Mouse (Mus musculus) kidney, postnatal 0 days (tissue): ENCODE measurements around the gene Neo1. TPM values are rescaled to one million over a fixed set of nuclear protein-coding genes. Genes with fewer than 3 reads are reported as not detected.

Experiments
- ATAC-seq: fragments of 200-750 bp; cut with Nextera tagmentation; replicated peaks from 2 replicates; pipeline ENCODE4 v1.8.0; 2017; ENCODE audit warnings: low read depth, moderate number of reproducible peaks, moderate TSS enrichment, moderate library complexity; ENCODE audit not compliant: low FRiP score
- DNase-seq: peaks from one replicate; pipeline ENCODE4 v3.0.0-alpha.2; 2016; ENCODE audit warnings: low spot score
- H3K27ac ChIP-seq: fragments of 300-500 bp; sonication (generic); 2 replicates; pipeline ENCODE4 v1.5.1; 2014; ENCODE audit warnings: mild to moderate bottlenecking
- H3K27me3 ChIP-seq: fragments of 300-500 bp; sonication (generic); 2 replicates; pipeline ENCODE4 v1.6.1; 2014; ENCODE audit warnings: low read length, mixed read lengths; ENCODE audit not compliant: insufficient read depth
- H3K36me3 ChIP-seq: fragments of 300-500 bp; sonication (generic); 2 replicates; pipeline ENCODE4 v1.6.1; 2014; ENCODE audit warnings: low read length, mixed read lengths; ENCODE audit not compliant: insufficient read depth
- H3K4me1 ChIP-seq: fragments of 300-500 bp; sonication (generic); replicated peaks from 2 replicates; pipeline ENCODE4 v1.6.1; 2014; ENCODE audit warnings: antibody characterized with exemption, low read length, mixed read lengths; ENCODE audit not compliant: insufficient read depth
- H3K4me2 ChIP-seq: fragments of 300-500 bp; sonication (generic); 2 replicates; pipeline ENCODE4 v1.6.1; 2014; ENCODE audit warnings: mild to moderate bottlenecking, low read length, moderate library complexity, mixed read lengths
- H3K4me3 ChIP-seq: fragments of 300-500 bp; sonication (generic); replicated peaks from 2 replicates; pipeline ENCODE4 v1.5.1; 2014; ENCODE audit warnings: low read depth, low read length
- H3K9ac ChIP-seq: fragments of 300-500 bp; sonication (generic); 2 replicates; pipeline ENCODE4 v1.6.1; 2014; ENCODE audit warnings: low read depth, low read length
- H3K9me3 ChIP-seq: fragments of 300-500 bp; sonication (generic); replicated peaks from 2 replicates; pipeline ENCODE4 v1.6.1; 2016; ENCODE audit warnings: low read length, inconsistent platforms, mixed read lengths
- CTCF ChIP-seq: IDR thresholded peaks from 2 replicates; pipeline ENCODE4 v1.5.1; 2016; ENCODE audit warnings: antibody characterized with exemption, low read depth, mild to moderate bottlenecking, moderate library complexity
- WGBS: fragments of 180-500 bp; shearing (Covaris S2); extraction: QIAGEN DNeasy Blood & Tissue Kit; methylation state at CpG from one replicate; pipeline ENCODE4 v1.1.7; 2014; 5-methylcytosine and 5-hydroxymethylcytosine counted together
- polyA plus RNA-seq: library from polyadenylated mRNA; unstranded; fragments of >200 nt; fragmentation: Nextera tagmentation; extraction: Ambion mirVana; gene quantifications from 2 replicates; pipeline ENCODE4 v1.2.1, GENCODE M21; 2015

Gene Neo1
- polyA plus RNA-seq, 1 experiment from 2014 or later = 25.3 TPM

- Histone ChIP-seq H3K9me3 (no peaks in the 10 kb centered on the region), H3K9ac (no peak overlapping the region), H3K27me3 (no peaks in the 10 kb centered on the region), H3K27ac (no peak overlapping the region), H3K4me1 (0 out of 2 replicates have a peak, but pooled peaks cover 4% of the 10 kb centered on the region), H3K4me3 (no peak overlapping the region), H3K36me3 (no peaks in the 10 kb centered on the region), H3K4me2 (no peak overlapping the region)
- no peak for TF ChIP-seq CTCF
- DNase-seq (no peak), ATAC-seq (no peak)
Measured at GRCm38 (mm10) chr9:59041805-59042204, 5.6 kb upstream of the Neo1 start.

- Histone ChIP-seq H3K27ac (peak overlapping the region; percentile 95), H3K9ac (peak overlapping the region; percentile 93), H3K4me1 (0 out of 2 replicates have a peak, but pooled peaks cover 4% of the 10 kb centered on the region), H3K4me2 (peak overlapping the region; percentile 82), H3K9me3 (no peaks in the 10 kb centered on the region), H3K36me3 (no peaks in the 10 kb centered on the region), H3K27me3 (no peaks in the 10 kb centered on the region), H3K4me3 (peak overlapping the region; percentile 95)
- DNase-seq (no peak), ATAC-seq (peak; percentile 37)
- under 1% methylated on average over 56 of the region's 56 CpGs for WGBS
- no peak for TF ChIP-seq CTCF
Measured at GRCm38 (mm10) chr9:59036732-59037341, 596 bp upstream of the Neo1 start.

GRCm38 (mm10) chr9:59035342-59036158, 691 bp downstream of the Neo1 start:
- peak; percentile 78 for DNase-seq
- WGBS = under 1% methylated on average over 51 of the region's 63 CpGs

GRCm38 (mm10) chr9:59034836-59035235, 1.4 kb downstream of the Neo1 start:
- Histone ChIP-seq H3K27me3 (no peaks in the 10 kb centered on the region), H3K4me3 (peak overlapping the region; percentile 95), H3K9me3 (no peaks in the 10 kb centered on the region), H3K36me3 (no peaks in the 10 kb centered on the region), H3K9ac (peak overlapping the region; percentile 93; the same call in 1 of the 2 replicates), H3K27ac (no peak overlapping the region), H3K4me2 (peak overlapping the region; percentile 82), H3K4me1 (0 out of 2 replicates have a peak, but pooled peaks cover 4% of the 10 kb centered on the region)
- 31% methylated on average over 5 of the region's 5 CpGs for WGBS
- ATAC-seq = no peak
- no peak for DNase-seq
- no peak for TF ChIP-seq CTCF

More at GRCm38 (mm10) chr9:59035342-59036158, 691 bp downstream of the Neo1 start:
- peak; percentile 22 for ATAC-seq
- H3K27ac ChIP-seq = peak overlapping the region; percentile 95
- H3K36me3 ChIP-seq = no peaks in the 10 kb centered on the region
- H3K27me3 ChIP-seq = no peaks in the 10 kb centered on the region
- no peaks in the 10 kb centered on the region for H3K9me3 ChIP-seq
- peak overlapping the region; percentile 93 for H3K9ac ChIP-seq
- TF ChIP-seq CTCF = peak; percentile 51; the same call in 1 of the 2 replicates
- H3K4me2 ChIP-seq = peak overlapping the region; percentile 82
- H3K4me3 ChIP-seq = peak overlapping the region; percentile 95
- H3K4me1 ChIP-seq = 0 out of 2 replicates have a peak, but pooled peaks cover 4% of the 10 kb centered on the region

- H3K27me3 ChIP-seq = no peaks in the 10 kb centered on the region
- H3K4me2 ChIP-seq = 0 out of 2 replicates have a peak overlapping the region, but pooled peaks have one; percentile 38
- no peaks in the 10 kb centered on the region for H3K9me3 ChIP-seq
- no peaks in the 10 kb centered on the region for H3K36me3 ChIP-seq
- peak overlapping the region; percentile 27; the same call in 1 of the 2 replicates for H3K9ac ChIP-seq
- H3K4me1 ChIP-seq = 0 out of 2 replicates have a peak, but pooled peaks cover 4% of the 10 kb centered on the region
- no peak overlapping the region for H3K4me3 ChIP-seq
- 55% methylated on average over 3 of the region's 3 CpGs for WGBS
- no peak for ATAC-seq
- TF ChIP-seq CTCF = no peak
- H3K27ac ChIP-seq = no peak overlapping the region
- DNase-seq = no peak
Measured at GRCm38 (mm10) chr9:59033492-59033891, 2.7 kb downstream of the Neo1 start.

- Histone ChIP-seq H3K27ac (no peak overlapping the region), H3K4me1 (no peaks in the 10 kb centered on the region; the same call in 1 of the 2 replicates), H3K4me2 (no peak overlapping the region), H3K9ac (no peak overlapping the region), H3K27me3 (no peaks in the 10 kb centered on the region), H3K9me3 (no peaks in the 10 kb centered on the region), H3K4me3 (no peak overlapping the region), H3K36me3 (no peaks in the 10 kb centered on the region)
- no peak for TF ChIP-seq CTCF
- no peak for ATAC-seq
- 51% methylated on average over 4 of the region's 4 CpGs for WGBS
- no peak for DNase-seq
Measured at GRCm38 (mm10) chr9:59024245-59024844, 11.9 kb downstream of the Neo1 start.
